Mouse (Mus musculus): Measurements from ENCODE around the gene Fam174a. TPM values are rescaled to one million over a fixed set of nuclear protein-coding genes. Genes with fewer than 3 reads are reported as not detected.

Fam174a gene
- polyA plus RNA-seq (2012; ENCODE audit: low replicate concordance): 23.1 and 50.2 TPM in 2 replicates

DNA sequence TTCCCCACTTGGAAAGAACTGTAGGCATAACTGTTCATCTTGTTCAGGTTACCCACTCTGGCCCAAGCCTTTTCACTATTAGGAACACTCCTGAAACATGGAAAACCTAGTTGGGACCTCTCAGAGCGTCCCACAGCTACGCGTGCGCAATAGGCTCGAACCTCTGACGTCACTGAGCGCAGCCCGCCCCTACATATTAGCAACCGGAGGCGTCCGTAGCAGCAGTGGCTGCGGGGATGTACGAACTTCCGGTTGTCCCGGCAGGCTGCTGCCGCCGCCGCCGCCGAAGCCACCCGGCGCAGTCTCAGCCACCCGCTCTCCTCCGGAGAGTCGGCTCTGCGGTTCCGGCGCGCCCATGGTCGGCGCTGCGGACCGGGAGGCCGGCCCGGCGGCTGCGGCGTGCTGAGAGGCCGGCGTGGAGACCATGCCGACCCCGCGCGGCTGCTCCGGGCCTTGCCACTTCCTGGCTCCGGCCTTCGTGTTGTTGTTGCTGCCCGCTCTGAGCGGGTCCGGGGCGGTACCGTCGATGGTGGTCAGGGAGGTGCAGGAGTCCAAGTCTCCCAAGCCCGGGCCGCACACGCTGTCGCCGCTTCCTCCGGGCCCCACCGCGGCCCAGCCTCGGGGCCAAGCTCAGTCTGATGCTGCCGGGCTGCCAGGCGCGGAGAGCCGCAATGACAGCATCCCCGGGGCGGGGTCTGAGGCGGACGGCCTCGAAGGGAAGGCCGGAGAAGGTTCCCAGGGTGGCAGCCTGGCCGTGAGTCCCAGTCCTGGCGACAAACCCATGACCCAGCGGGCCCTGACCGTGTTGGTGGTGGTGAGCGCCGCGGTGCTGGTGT, at the start of gene Fam174a:
TSS of gene Fam174a (plus strand) at position 231 of the 836 bp plus-strand sequence.

